Mouse (Mus musculus): ENCODE measurements around the gene Rfx5.

Rfx5 gene

GRCm38 (mm10) chr3:95003273-95003672, 49.4 kb downstream of the Rfx5 start:
- no peak for DNase-seq

- no peak for DNase-seq
These were observed 51.8 kb downstream of the Rfx5 start for GRCm38 (mm10) chr3:95005651-95006050.

- no peak for DNase-seq
These were observed 53.8 kb downstream of the Rfx5 start for GRCm38 (mm10) chr3:95007706-95008105.

- no peak for DNase-seq
These were observed 56.5 kb downstream of the Rfx5 start for GRCm38 (mm10) chr3:95010396-95010795.

All from thymus, adult 18-20 months (tissue).